Mouse (Mus musculus) stomach, postnatal 0 days (tissue): ENCODE measurements around the gene Cd44. TPM values are rescaled to one million over a fixed set of nuclear protein-coding genes. Genes with fewer than 3 reads are reported as not detected.
A peak's percentile ranks its signal among the peaks of the same experiment; 100 is the strongest.

Experiments
- ATAC-seq: fragments of 200-750 bp; cut with Nextera tagmentation; 2 replicates; pipeline ENCODE4 v1.8.0; 2017; ENCODE audit not compliant: low FRiP score, low TSS enrichment
- DNase-seq: peaks from one replicate; pipeline ENCODE4 v3.0.0-alpha.2; 2016; ENCODE audit warnings: low spot score
- H3K27ac ChIP-seq: fragments of 300-500 bp; sonication (generic); replicated peaks from 2 replicates; pipeline ENCODE4 v1.5.1; 2014; ENCODE audit warnings: mild to moderate bottlenecking, control low read depth
- H3K27me3 ChIP-seq: fragments of 300-500 bp; sonication (generic); 2 replicates; pipeline ENCODE4 v1.6.1; 2014; ENCODE audit warnings: low read length; ENCODE audit not compliant: control insufficient read depth, insufficient read depth
- H3K36me3 ChIP-seq: fragments of 300-500 bp; sonication (generic); 2 replicates; pipeline ENCODE4 v1.6.1; 2014; ENCODE audit warnings: low read length, mixed read lengths; ENCODE audit not compliant: control insufficient read depth, insufficient read depth
- H3K4me1 ChIP-seq: fragments of 300-500 bp; sonication (generic); replicated peaks from 2 replicates; pipeline ENCODE4 v1.6.1; 2014; ENCODE audit warnings: antibody characterized with exemption; ENCODE audit not compliant: control insufficient read depth, insufficient read depth
- H3K4me2 ChIP-seq: fragments of 300-500 bp; sonication (generic); replicated peaks from 2 replicates; pipeline ENCODE4 v1.6.1; 2014; ENCODE audit warnings: low read depth, mild to moderate bottlenecking, control low read depth, moderate library complexity
- H3K4me3 ChIP-seq: fragments of 300-500 bp; sonication (generic); 2 replicates; pipeline ENCODE4 v1.5.1; 2014; ENCODE audit warnings: low read depth, low read length, control low read depth
- H3K9ac ChIP-seq: fragments of 300-500 bp; sonication (generic); 2 replicates; pipeline ENCODE4 v1.6.1; 2014; ENCODE audit warnings: mild to moderate bottlenecking, low read length, control low read depth, mixed read lengths
- H3K9me3 ChIP-seq: fragments of 300-500 bp; sonication (generic); 2 replicates; pipeline ENCODE4 v1.6.1; 2016; ENCODE audit warnings: low read length; ENCODE audit not compliant: control insufficient read depth
- CTCF ChIP-seq: IDR thresholded peaks from 2 replicates; pipeline ENCODE4 v1.5.1; 2016; ENCODE audit warnings: antibody characterized with exemption, low read depth, mild to moderate bottlenecking, moderate library complexity
- EP300 ChIP-seq: optimal IDR thresholded peaks from 2 replicates; pipeline ENCODE3; 2016; ENCODE audit warnings: antibody characterized with exemption
- WGBS: fragments of 180-500 bp; shearing (Covaris S2); extraction: QIAGEN DNeasy Blood & Tissue Kit; methylation state at CpG from one replicate; pipeline ENCODE4 v1.1.7; 2014; 5-methylcytosine and 5-hydroxymethylcytosine counted together
- polyA plus RNA-seq: library from polyadenylated mRNA; unstranded; fragments of >200 nt; fragmentation: Nextera tagmentation; extraction: Ambion mirVana; gene quantifications from 2 replicates; pipeline ENCODE4 v1.2.1, GENCODE M21; 2015

The Cd44 gene
- polyA plus RNA-seq, 1 experiment from 2014 or later: 27.5 TPM

GRCm38 (mm10) chr2:102887137-102887536 is 14.3 kb downstream of the Cd44 start:
- Histone ChIP-seq H3K36me3 (no peaks in the 10 kb centered on the region), H3K9me3 (no peaks in the 10 kb centered on the region), H3K4me2 (no peak overlapping the region), H3K27ac (no peak overlapping the region), H3K9ac (no peak overlapping the region), H3K27me3 (no peaks in the 10 kb centered on the region), H3K4me3 (no peak overlapping the region), H3K4me1 (no peaks in the 10 kb centered on the region; the same call in 1 of the 2 replicates)
- DNase-seq (no peak), ATAC-seq (no peak)
- WGBS: 83% methylated on average over 1 of the region's 1 CpGs
- TF ChIP-seq EP300 (no peak), CTCF (no peak)

DNA sequence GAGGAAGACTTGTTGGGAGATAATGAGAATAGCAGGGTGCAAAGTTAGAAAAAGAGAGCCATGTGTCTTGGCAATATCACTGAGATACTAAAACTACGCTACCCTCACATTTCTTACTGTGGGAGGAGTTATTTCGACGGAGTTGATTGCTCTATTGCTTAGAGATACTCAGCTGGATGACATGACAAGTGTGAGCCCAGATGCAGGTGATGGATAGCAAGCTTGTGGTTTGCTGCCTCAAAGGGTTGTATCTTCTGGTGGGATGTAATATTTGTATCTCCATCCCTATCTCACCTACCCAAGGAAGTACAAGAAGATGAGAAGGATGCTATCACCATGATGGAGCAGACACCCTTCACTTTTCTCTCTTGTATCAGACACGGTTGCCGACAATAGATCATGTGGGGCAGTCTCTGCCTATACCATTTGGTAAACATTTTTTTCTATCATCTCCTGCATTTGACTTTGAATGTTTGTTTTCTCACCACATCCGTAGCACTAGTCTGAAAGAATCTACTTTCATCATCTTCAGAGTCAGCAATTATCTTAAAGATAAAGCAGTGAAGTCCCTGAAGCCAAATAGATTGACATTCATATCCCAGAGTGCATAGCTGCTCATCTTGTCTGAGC is 15.0 kb downstream of the Cd44 start:
- no peak overlapping the region for H3K27ac ChIP-seq
- H3K9me3 ChIP-seq: no peaks in the 10 kb centered on the region
- 84% methylated on average over 6 of the region's 6 CpGs for WGBS
- DNase-seq: no peak
- H3K4me1 ChIP-seq: no peaks in the 10 kb centered on the region; the same call in 1 of the 2 replicates
- H3K4me2 ChIP-seq: no peak overlapping the region
- no peak for ATAC-seq
- no peaks in the 10 kb centered on the region for H3K27me3 ChIP-seq
- no peaks in the 10 kb centered on the region for H3K36me3 ChIP-seq
- H3K9ac ChIP-seq: no peak overlapping the region
- TF ChIP-seq EP300 (no peak), CTCF (no peak)
- no peak overlapping the region for H3K4me3 ChIP-seq

- no peaks in the 10 kb centered on the region for H3K27me3 ChIP-seq
- 25% methylated on average over 6 of the region's 6 CpGs for WGBS
- no peak for DNase-seq
- peak overlapping the region; percentile 81 for H3K27ac ChIP-seq
- no peak overlapping the region for H3K4me3 ChIP-seq
- H3K4me1 ChIP-seq: no peaks in the 10 kb centered on the region; the same call in 1 of the 2 replicates
- 0 out of 2 replicates have a peak overlapping the region, but pooled peaks have one; percentile 21 for H3K4me2 ChIP-seq
- ATAC-seq: peak; percentile 57; the same call in 1 of the 2 replicates
- no peaks in the 10 kb centered on the region for H3K9me3 ChIP-seq
- no peaks in the 10 kb centered on the region for H3K36me3 ChIP-seq
- TF ChIP-seq EP300 (no peak), CTCF (no peak)
- no peak overlapping the region for H3K9ac ChIP-seq
These were observed 18.7 kb downstream of the Cd44 start for GRCm38 (mm10) chr2:102882597-102883272.

- no peaks in the 10 kb centered on the region for H3K27me3 ChIP-seq
- ATAC-seq: peak; percentile 47; the same call in 1 of the 2 replicates
- peak overlapping the region; percentile 81 for H3K27ac ChIP-seq
- 0 out of 2 replicates have a peak overlapping the region, but pooled peaks have one; percentile 21 for H3K4me2 ChIP-seq
- 26% methylated on average over 8 of the region's 8 CpGs for WGBS
- H3K36me3 ChIP-seq: no peaks in the 10 kb centered on the region
- H3K4me3 ChIP-seq: no peak overlapping the region
- no peak overlapping the region for H3K9ac ChIP-seq
- H3K9me3 ChIP-seq: no peaks in the 10 kb centered on the region
- DNase-seq: no peak
- no peaks in the 10 kb centered on the region; the same call in 1 of the 2 replicates for H3K4me1 ChIP-seq
- TF ChIP-seq CTCF (no peak), EP300 (no peak)
These were observed 19.4 kb downstream of the Cd44 start for GRCm38 (mm10) chr2:102882004-102882588.

DNA sequence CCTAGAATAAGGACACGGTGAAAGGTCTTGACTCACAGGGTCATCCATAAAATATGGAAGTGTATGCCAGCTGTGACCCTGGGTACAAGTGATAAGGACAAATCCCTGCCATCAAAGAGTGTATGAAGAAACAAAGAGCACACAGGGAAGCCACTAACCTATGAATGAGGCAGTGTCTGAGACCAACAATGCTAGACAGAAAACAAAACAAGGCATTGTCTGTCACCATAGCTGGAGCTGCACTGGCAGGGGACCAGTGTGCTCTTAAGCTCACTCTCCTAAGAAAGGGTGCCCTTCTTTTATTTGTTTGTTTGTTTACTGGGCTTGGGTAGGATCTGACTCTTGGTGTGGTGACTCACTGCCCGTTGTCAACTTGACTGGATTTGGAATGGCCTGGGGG is 23.0 kb downstream of the Cd44 start:
- H3K4me3 ChIP-seq: no peak overlapping the region
- H3K27ac ChIP-seq: no peak overlapping the region
- no peaks in the 10 kb centered on the region for H3K9me3 ChIP-seq
- no peak overlapping the region for H3K9ac ChIP-seq
- DNase-seq (no peak), ATAC-seq (no peak)
- no peaks in the 10 kb centered on the region; the same call in 1 of the 2 replicates for H3K4me1 ChIP-seq
- no peaks in the 10 kb centered on the region for H3K27me3 ChIP-seq
- 61% methylated on average over 2 of the region's 2 CpGs for WGBS
- no peak overlapping the region for H3K4me2 ChIP-seq
- TF ChIP-seq EP300: no peak
- TF ChIP-seq CTCF: no peak
- no peaks in the 10 kb centered on the region for H3K36me3 ChIP-seq
